Mouse (Mus musculus) CH12.LX (cell line): Measurements from ENCODE around the gene Rpl35a. TPM values are rescaled to one million over a fixed set of nuclear protein-coding genes. Genes with fewer than 3 reads are reported as not detected.

Experiments used
- DNase-seq: peaks from one replicate; pipeline ENCODE4 v3.0.0-alpha.2; 2013; ENCODE audit errors: extremely low read depth
- H3K27ac ChIP-seq: 2 replicates; pipeline ENCODE4 v1.5.1; 2012; ENCODE audit warnings: low read depth, mild to moderate bottlenecking, control low read depth, moderate library complexity; ENCODE audit not compliant: insufficient read depth
- H3K27me3 ChIP-seq: replicated peaks from 2 replicates; pipeline ENCODE3; 2012; ENCODE audit warnings: inconsistent platforms
- H3K36me3 ChIP-seq, 2 experiments: replicated peaks in 1 of 2; 2 replicates each; pipeline versions ENCODE3 to v1.6.1; 2012; ENCODE audit warnings: inconsistent platforms in 1 of 2, low read length in 1 of 2, mild to moderate bottlenecking in 1 of 2, mixed read lengths in 1 of 2, moderate library complexity in 1 of 2; ENCODE audit not compliant: control insufficient read depth in 1 of 2, insufficient read depth in 1 of 2
- H3K4me1 ChIP-seq, 2 experiments: 2 replicates each; pipeline ENCODE4 v1.6.1; 2012; ENCODE audit warnings: inconsistent platforms in 1 of 2, moderate library complexity in 1 of 2; ENCODE audit not compliant: insufficient read depth in 2 of 2, control insufficient read depth in 1 of 2
- H3K4me2 ChIP-seq: 2 replicates; pipeline ENCODE4 v1.6.1; 2012; ENCODE audit warnings: low read depth, mild to moderate bottlenecking, control low read depth; ENCODE audit not compliant: poor library complexity, insufficient read depth, severe bottlenecking
- H3K4me3 ChIP-seq, 3 experiments: fragments of 150-350 bp in 1 of 3; sonication (generic) in 1 of 3; replicated peaks in 1 of 3; 2 replicates each; pipeline versions ENCODE3 to v1.5.1; 2011 to 2012; ENCODE audit warnings: low read depth in 2 of 3, low read length in 2 of 3, mild to moderate bottlenecking in 2 of 3, moderate library complexity in 2 of 3, control low read depth in 1 of 3, improper control_type of control experiment in 1 of 3, inconsistent platforms in 1 of 3, mixed read lengths in 1 of 3; ENCODE audit not compliant: poor library complexity in 1 of 3
- H3K79me2 ChIP-seq: replicated peaks from 2 replicates; pipeline ENCODE4 v1.6.1; 2012; ENCODE audit warnings: mild to moderate bottlenecking, moderate library complexity; ENCODE audit not compliant: control insufficient read depth, poor library complexity, insufficient read depth, severe bottlenecking; ENCODE audit errors: extremely low read depth
- H3K9ac ChIP-seq: 2 replicates; pipeline ENCODE4 v1.6.1; 2012; ENCODE audit warnings: low read depth, mild to moderate bottlenecking, control low read depth, moderate library complexity; ENCODE audit not compliant: insufficient read depth
- H3K9me3 ChIP-seq: replicated peaks from 2 replicates; pipeline ENCODE3; 2012; ENCODE audit warnings: low read length, inconsistent platforms, mixed read lengths
- CHD1 ChIP-seq: IDR thresholded peaks from 2 replicates; pipeline ENCODE4 v1.6.1; 2012; ENCODE audit warnings: low read depth, low read length, improper control_type of control experiment, inconsistent platforms
- CHD2 ChIP-seq: IDR thresholded peaks from 2 replicates; pipeline ENCODE4 v1.6.1; 2011; ENCODE audit warnings: low read length, improper control_type of control experiment
- CTCF ChIP-seq, 2 experiments: IDR thresholded peaks in 1 of 2; conservative IDR thresholded peaks in 1 of 2; 2 replicates each; pipeline ENCODE4 v1.5.1; 2011 to 2012; ENCODE audit warnings: low read depth in 2 of 2, low read length in 2 of 2, improper control_type of control experiment in 1 of 2, inconsistent platforms in 1 of 2, mild to moderate bottlenecking in 1 of 2, moderate library complexity in 1 of 2
- E2F4 ChIP-seq: IDR thresholded peaks from 2 replicates; pipeline ENCODE4 v1.6.1; 2011; ENCODE audit warnings: low read depth, low read length, improper control_type of control experiment; ENCODE audit not compliant: insufficient replicate concordance
- EP300 ChIP-seq: IDR thresholded peaks from 2 replicates; pipeline ENCODE4 v1.6.1; 2011; ENCODE audit warnings: low read length, improper control_type of control experiment
- ETS1 ChIP-seq: conservative IDR thresholded peaks from 2 replicates; pipeline ENCODE4 v1.6.1; 2012; ENCODE audit warnings: low read depth, mild to moderate bottlenecking, inconsistent platforms, low read length, improper control_type of control experiment, moderate library complexity
- GABPA ChIP-seq: IDR thresholded peaks from 2 replicates; pipeline ENCODE4 v1.6.1; 2012; ENCODE audit warnings: low read depth, low read length, improper control_type of control experiment, inconsistent platforms; ENCODE audit not compliant: insufficient replicate concordance
- HCFC1 ChIP-seq: IDR thresholded peaks from 2 replicates; pipeline ENCODE4 v1.6.1; 2012; ENCODE audit warnings: low read depth, mild to moderate bottlenecking, inconsistent platforms, low read length, improper control_type of control experiment
- IRF4 ChIP-seq: IDR thresholded peaks from 2 replicates; pipeline ENCODE4 v1.6.1; 2014; ENCODE audit warnings: low read depth, mild to moderate bottlenecking, inconsistent platforms, low read length, improper control_type of control experiment
- JUN ChIP-seq: IDR thresholded peaks from 2 replicates; pipeline ENCODE4 v1.6.1; 2011; ENCODE audit warnings: low read depth, mild to moderate bottlenecking, low read length, improper control_type of control experiment, moderate library complexity; ENCODE audit not compliant: insufficient read depth
- JUND ChIP-seq: conservative IDR thresholded peaks from 2 replicates; pipeline ENCODE4 v1.6.1; 2011; ENCODE audit warnings: low read depth, low read length, improper control_type of control experiment
- KAT2A ChIP-seq: IDR thresholded peaks from 2 replicates; pipeline ENCODE4 v1.6.1; 2012; ENCODE audit warnings: low read length, improper control_type of control experiment, inconsistent platforms; ENCODE audit not compliant: insufficient replicate concordance
- MAFK ChIP-seq: IDR thresholded peaks from 2 replicates; pipeline ENCODE4 v1.6.1; 2011; ENCODE audit warnings: low read length, improper control_type of control experiment; ENCODE audit not compliant: insufficient replicate concordance
- MAX ChIP-seq: IDR thresholded peaks from 2 replicates; pipeline ENCODE4 v1.6.1; 2011; ENCODE audit warnings: low read length, improper control_type of control experiment
- MAZ ChIP-seq: IDR thresholded peaks from 2 replicates; pipeline ENCODE4 v1.6.1; 2012; ENCODE audit warnings: low read depth, mild to moderate bottlenecking, inconsistent platforms, low read length, improper control_type of control experiment, moderate library complexity
- MEF2A ChIP-seq: IDR thresholded peaks from 2 replicates; pipeline ENCODE4 v1.6.1; 2014; ENCODE audit warnings: low read depth, mild to moderate bottlenecking, inconsistent platforms, low read length, improper control_type of control experiment, borderline replicate concordance
- MXI1 ChIP-seq: IDR thresholded peaks from 2 replicates; pipeline ENCODE4 v1.6.1; 2011; ENCODE audit warnings: mild to moderate bottlenecking, low read depth, low read length, improper control_type of control experiment
- MYC ChIP-seq: IDR thresholded peaks from 2 replicates; pipeline ENCODE4 v1.6.1; 2011; ENCODE audit warnings: low read depth, mild to moderate bottlenecking, improper control_type of control experiment, low read length
- NELFE ChIP-seq: IDR thresholded peaks from 2 replicates; pipeline ENCODE4 v1.6.1; 2011; ENCODE audit warnings: low read depth, low read length, improper control_type of control experiment
- NRF1 ChIP-seq: IDR thresholded peaks from 2 replicates; pipeline ENCODE4 v1.6.1; 2014; ENCODE audit warnings: low read depth, mild to moderate bottlenecking, inconsistent platforms, low read length, improper control_type of control experiment, moderate library complexity
- PAX5 ChIP-seq: IDR thresholded peaks from 2 replicates; pipeline ENCODE4 v1.6.1; 2012; ENCODE audit warnings: low read length, inconsistent platforms, mixed read lengths
- POLR2A ChIP-seq: IDR thresholded peaks from 2 replicates; pipeline ENCODE4 v1.6.1; 2011; ENCODE audit warnings: low read depth, mild to moderate bottlenecking, improper control_type of control experiment, low read length
- POLR2AphosphoS2 ChIP-seq: IDR thresholded peaks from 2 replicates; pipeline ENCODE4 v1.6.1; 2011; ENCODE audit warnings: low read depth, low read length, improper control_type of control experiment
- RAD21 ChIP-seq: IDR thresholded peaks from 2 replicates; pipeline ENCODE4 v1.6.1; 2011; ENCODE audit warnings: low read depth, mild to moderate bottlenecking, low read length, improper control_type of control experiment, moderate library complexity
- RCOR1 ChIP-seq: conservative IDR thresholded peaks from 2 replicates; pipeline ENCODE4 v1.6.1; 2012; ENCODE audit warnings: low read depth, mild to moderate bottlenecking, inconsistent platforms, low read length, improper control_type of control experiment
- SIN3A ChIP-seq: IDR thresholded peaks from 2 replicates; pipeline ENCODE4 v1.6.1; 2012; ENCODE audit warnings: low read length, improper control_type of control experiment, inconsistent platforms
- TBP ChIP-seq: conservative IDR thresholded peaks from 2 replicates; pipeline ENCODE4 v1.6.1; 2011; ENCODE audit warnings: low read depth, low read length, improper control_type of control experiment
- TCF12 ChIP-seq: IDR thresholded peaks from 2 replicates; pipeline ENCODE4 v1.6.1; 2014; ENCODE audit warnings: low read depth, mild to moderate bottlenecking, inconsistent platforms, low read length, improper control_type of control experiment
- UBTF ChIP-seq: IDR thresholded peaks from 2 replicates; pipeline ENCODE4 v1.6.1; 2012; ENCODE audit warnings: low read depth, mild to moderate bottlenecking, inconsistent platforms, low read length, improper control_type of control experiment, moderate library complexity
- USF1 ChIP-seq: IDR thresholded peaks from 2 replicates; pipeline ENCODE4 v1.6.1; 2014; ENCODE audit warnings: low read depth, mild to moderate bottlenecking, inconsistent platforms, low read length, improper control_type of control experiment
- ZC3H11A ChIP-seq: IDR thresholded peaks from 2 replicates; pipeline ENCODE4 v1.6.1; 2012; ENCODE audit warnings: low read depth, mild to moderate bottlenecking, inconsistent platforms, low read length, improper control_type of control experiment
- ZNF384 ChIP-seq: IDR thresholded peaks from 2 replicates; pipeline ENCODE4 v1.6.1; 2012; ENCODE audit warnings: low read depth, low read length, improper control_type of control experiment, inconsistent platforms
- dilution Hi-C: fragments of 300-500 bp; cut with MboI; formaldehyde crosslinking; loops from 2 replicates; pipeline ENCODE4 v1.14.3; 2020; ENCODE audit warnings: low sequenced_read_pairs; ENCODE audit not compliant: extremely low pct_unique_long_range_greater_than_20kb, extremely low pct_ligation_motif_present
- in situ Hi-C: fragments of 300-500 bp; cut with MboI; formaldehyde crosslinking; loops from 3 replicates; pipeline ENCODE4 v1.14.3; 2019; ENCODE audit warnings: low sequenced_read_pairs, low pct_ligation_motif_present, low pct_unique_long_range_greater_than_20kb, mixed read lengths
- polyA plus RNA-seq: library from polyadenylated mRNA; unstranded; fragments of >175 nt; gene quantifications from 2 replicates; pipeline ENCODE4 v1.2.1, GENCODE M21; 2012; ENCODE audit warnings: low read depth; ENCODE audit not compliant: insufficient read length
- total RNA-seq, 2 experiments: library from RNA; depleted of rRNA; stranded (reverse); fragments of 300-350 nt in 1 of 2; fragments of >200 nt in 1 of 2; gene quantifications; 2 replicates each; pipeline ENCODE4 v1.2.3; 2012 to 2014

The Rpl35a gene
- total and polyA plus RNA-seq, 3 experiments = 3,182 to 7,521 (median 3,875) TPM

DNA sequence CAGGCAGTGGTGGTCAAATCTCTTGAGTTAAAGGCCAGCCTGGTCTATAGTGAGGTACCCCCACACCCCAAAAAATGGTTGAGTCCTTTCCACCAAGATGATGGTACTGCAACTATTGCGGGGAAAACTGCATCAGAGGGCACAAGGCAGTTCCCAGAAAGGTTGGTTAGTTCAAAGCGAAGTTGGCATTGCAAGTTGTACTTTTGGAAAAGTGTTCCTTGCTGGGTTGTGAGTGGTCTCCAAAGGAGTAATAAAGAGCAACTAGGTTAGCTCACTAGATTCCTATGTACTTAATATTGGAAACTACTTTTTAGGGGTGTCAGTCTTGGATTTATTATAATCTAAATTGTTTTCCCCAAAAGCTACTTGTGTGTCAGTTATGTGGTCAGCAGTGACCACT is 4.7 kb downstream of the Rpl35a start:
- no peak overlapping the region for H3K9ac ChIP-seq

DNA sequence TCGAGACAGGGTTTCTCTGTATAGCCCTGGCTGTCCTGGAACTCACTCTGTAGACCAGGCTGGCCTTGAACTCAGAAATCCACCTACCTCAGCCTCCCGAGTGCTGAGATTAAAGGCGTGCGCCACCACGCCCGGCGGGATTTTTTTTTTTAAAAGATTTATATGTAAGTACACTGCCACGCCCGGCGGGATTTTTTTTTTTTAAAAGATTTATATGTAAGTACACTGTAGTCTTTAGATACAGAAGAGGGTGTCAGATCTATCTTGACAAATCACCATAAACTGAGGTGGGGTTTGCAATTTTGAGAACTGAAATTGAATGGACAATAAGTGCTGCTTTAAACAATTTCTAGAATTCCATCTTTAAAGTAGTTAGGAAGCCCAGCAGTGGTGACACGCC is 5.1 kb downstream of the Rpl35a start:
- peak overlapping the region; percentile 57 for H3K4me2 ChIP-seq
- H3K27ac ChIP-seq = peak overlapping the region; percentile 51; the same call in 1 of the 2 replicates
- 0 out of 2 replicates have a peak overlapping the region, but pooled peaks have one; percentile 36 for H3K9ac ChIP-seq
- in situ Hi-C loops = no loop called here
- peaks cover 8 to 55% of the 10 kb centered on the region in 2 experiments for H3K4me1 ChIP-seq
- dilution Hi-C loops = no loop called here
- H3K79me2 ChIP-seq = peaks cover 33% of the 10 kb centered on the region
- no peaks in the 10 kb centered on the region for H3K9me3 ChIP-seq
- no peak for DNase-seq
- peaks cover 28 to 41% of the 10 kb centered on the region in 2 experiments for H3K36me3 ChIP-seq
- H3K4me3 ChIP-seq = peak overlapping the region in 1 of 3 experiments; percentile 63
- H3K27me3 ChIP-seq = no peaks in the 10 kb centered on the region
- no peak; the same call in 1 of the 2 replicates for TF ChIP-seq NELFE
- TF ChIP-seq ZC3H11A = no peak
- peak; percentile 56; the same call in 1 of the 2 replicates for TF ChIP-seq SIN3A
- TF ChIP-seq PAX5 = no peak
- no peak for TF ChIP-seq RAD21
- no peak for TF ChIP-seq CHD2
- 0 out of 2 replicates have a peak, but pooled peaks have one; percentile 48 for TF ChIP-seq MAZ
- TF ChIP-seq KAT2A = no peak
- TF ChIP-seq IRF4 = peak; percentile 10; the same call in 1 of the 2 replicates
- TF ChIP-seq MAFK = 0 out of 2 replicates have a peak, but pooled peaks have one; percentile 31
- TF ChIP-seq CHD1 = peak; percentile 91
- no peak for TF ChIP-seq CTCF (conservative IDR thresholded peaks at IDR 0.05 in 1 of 2, IDR thresholded peaks at IDR 0.05 in 1 of 2; ENCODE audit: low read depth in 2 of 2, low read length in 2 of 2)
- no peak for TF ChIP-seq POLR2AphosphoS2
- TF ChIP-seq GABPA = no peak
- no peak for TF ChIP-seq MEF2A
- no peak for TF ChIP-seq TCF12
- no peak for TF ChIP-seq NRF1
- no peak for TF ChIP-seq JUND
- TF ChIP-seq E2F4 = no peak
- TF ChIP-seq MYC = peak; percentile 29; the same call in 1 of the 2 replicates
- TF ChIP-seq POLR2A = no peak
- TF ChIP-seq RCOR1 = peak; percentile 89; the same call in 1 of the 2 replicates
- no peak for TF ChIP-seq JUN
- no peak for TF ChIP-seq EP300
- TF ChIP-seq ETS1 = 0 out of 2 replicates have a peak, but pooled peaks have one; percentile 22
- no peak for TF ChIP-seq MXI1
- TF ChIP-seq USF1 = no peak
- TF ChIP-seq UBTF = no peak; the same call in 1 of the 2 replicates
- TF ChIP-seq MAX = 0 out of 2 replicates have a peak, but pooled peaks have one; percentile 28
- TF ChIP-seq TBP = no peak
- TF ChIP-seq ZNF384 = peak; percentile 85

More for the DNA sequence above, 4.7 kb downstream of the Rpl35a start:
- in situ Hi-C loops = no loop called here
- Histone ChIP-seq H3K79me2 (peaks cover 34% of the 10 kb centered on the region), H3K4me1 (peaks cover 8 to 55% of the 10 kb centered on the region in 2 experiments), H3K4me3 (no peak overlapping the region), H3K4me2 (no peak overlapping the region), H3K9me3 (no peaks in the 10 kb centered on the region), H3K27me3 (no peaks in the 10 kb centered on the region), H3K36me3 (peaks cover 28 to 40% of the 10 kb centered on the region in 2 experiments), H3K27ac (no peak overlapping the region)
- dilution Hi-C loops = no loop called here
- no peak for DNase-seq
- TF ChIP-seq CHD2 (peak; percentile 15; the same call in 1 of the 2 replicates), POLR2AphosphoS2 (peak; percentile 41; the same call in 1 of the 2 replicates), HCFC1 (no peak), POLR2A (peak; percentile 49), MAFK (no peak)
